Mouse (Mus musculus) forebrain, embryonic 16.5 days (tissue): Measurements from ENCODE around the gene Rps6ka1. TPM values are rescaled to one million over a fixed set of nuclear protein-coding genes. Genes with fewer than 3 reads are reported as not detected.
"Not testable (repeated sequence)": the region's sequence is repeated elsewhere in the genome, so short reads cannot be mapped to it uniquely, and the experiment has no call there.

Experiments used
- ATAC-seq: fragments of 200-750 bp; cut with Nextera tagmentation; 2 replicates; pipeline ENCODE4 v1.8.0; 2017; ENCODE audit warnings: mild to moderate bottlenecking, moderate library complexity
- H3K27ac ChIP-seq: fragments of 300-500 bp; sonication (generic); 2 replicates; pipeline ENCODE4 v1.5.1; 2014; ENCODE audit warnings: low read length, control low read depth
- H3K27me3 ChIP-seq: fragments of 300-500 bp; sonication (generic); replicated peaks from 2 replicates; pipeline ENCODE4 v1.6.1; 2014; ENCODE audit warnings: low read length; ENCODE audit not compliant: control insufficient read depth, insufficient read depth
- H3K36me3 ChIP-seq: fragments of 300-500 bp; sonication (generic); 2 replicates; pipeline ENCODE4 v1.6.1; 2014; ENCODE audit not compliant: control insufficient read depth, insufficient read depth
- H3K4me1 ChIP-seq: fragments of 300-500 bp; sonication (generic); replicated peaks from 2 replicates; pipeline ENCODE4 v1.6.1; 2014; ENCODE audit warnings: low read length; ENCODE audit not compliant: control insufficient read depth, insufficient read depth
- H3K4me2 ChIP-seq: fragments of 300-500 bp; sonication (generic); 2 replicates; pipeline ENCODE4 v1.6.1; 2014; ENCODE audit warnings: mild to moderate bottlenecking, low read length, control low read depth
- H3K4me3 ChIP-seq: fragments of 300-500 bp; sonication (generic); replicated peaks from 2 replicates; pipeline ENCODE4 v1.5.1; 2014; ENCODE audit warnings: mild to moderate bottlenecking, low read length, control low read depth
- H3K9ac ChIP-seq: fragments of 300-500 bp; sonication (generic); replicated peaks from 2 replicates; pipeline ENCODE4 v1.6.1; 2014; ENCODE audit warnings: low read depth, low read length, control low read depth
- H3K9me3 ChIP-seq: fragments of 300-500 bp; sonication (generic); 2 replicates; pipeline ENCODE4 v1.6.1; 2016; ENCODE audit warnings: low read length; ENCODE audit not compliant: control insufficient read depth
- WGBS: fragments of 180-500 bp; shearing (Covaris S2); extraction: QIAGEN DNeasy Blood & Tissue Kit; methylation state at CpG from one replicate; pipeline ENCODE4 v1.1.7; 2014; 5-methylcytosine and 5-hydroxymethylcytosine counted together
- polyA plus RNA-seq: library from polyadenylated mRNA; unstranded; fragments of >200 nt; fragmentation: Nextera tagmentation; extraction: Ambion mirVana; gene quantifications from 2 replicates; pipeline ENCODE4 v1.2.1, GENCODE M21; 2015

Rps6ka1 gene
- polyA plus RNA-seq, 1 experiment from 2014 or later, result 19.2 TPM

- Histone ChIP-seq H3K9me3 (no peaks in the 10 kb centered on the region), H3K4me2 (peak overlapping the region; percentile 82), H3K9ac (peak overlapping the region; percentile 74), H3K27me3 (no peaks in the 10 kb centered on the region), H3K4me3 (peak overlapping the region; percentile 74), H3K27ac (peak overlapping the region; percentile 92), H3K4me1 (peaks cover 8% of the 10 kb centered on the region), H3K36me3 (no peaks in the 10 kb centered on the region)
- under 1% methylated on average over 57 of the region's 57 CpGs for WGBS
- ATAC-seq, result peak; percentile 95
Observed at GRCm38 (mm10) chr4:133910236-133911211, 22.9 kb upstream of the Rps6ka1 start.

DNA sequence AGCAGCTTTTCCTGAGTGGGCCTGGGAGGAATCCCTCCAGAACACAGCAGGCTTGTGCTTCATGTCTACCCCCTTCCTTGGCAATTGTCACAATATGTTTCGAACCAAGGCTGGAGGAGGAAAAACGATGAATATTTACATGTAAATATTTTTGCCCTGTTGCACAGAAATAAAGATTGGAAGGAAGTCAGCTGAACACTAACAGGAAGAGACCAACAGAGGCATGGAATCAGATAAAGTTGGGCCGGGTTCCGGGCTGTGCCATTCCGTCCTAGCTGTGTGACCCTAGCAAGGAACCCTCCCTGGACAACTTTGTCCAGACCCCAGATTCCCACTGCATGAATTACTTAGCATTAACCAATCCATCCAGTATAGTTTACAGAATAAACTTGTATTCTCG is 20.5 kb upstream of the Rps6ka1 start:
- H3K27me3 ChIP-seq, result no peaks in the 10 kb centered on the region
- H3K4me2 ChIP-seq, result no peak overlapping the region
- peaks cover 8% of the 10 kb centered on the region for H3K4me1 ChIP-seq
- no peak overlapping the region for H3K27ac ChIP-seq
- H3K9me3 ChIP-seq, result no peaks in the 10 kb centered on the region
- WGBS, result 93% methylated on average over 6 of the region's 6 CpGs
- no peak for ATAC-seq
- H3K9ac ChIP-seq, result no peak overlapping the region
- no peak overlapping the region for H3K4me3 ChIP-seq
- H3K36me3 ChIP-seq, result no peaks in the 10 kb centered on the region

DNA sequence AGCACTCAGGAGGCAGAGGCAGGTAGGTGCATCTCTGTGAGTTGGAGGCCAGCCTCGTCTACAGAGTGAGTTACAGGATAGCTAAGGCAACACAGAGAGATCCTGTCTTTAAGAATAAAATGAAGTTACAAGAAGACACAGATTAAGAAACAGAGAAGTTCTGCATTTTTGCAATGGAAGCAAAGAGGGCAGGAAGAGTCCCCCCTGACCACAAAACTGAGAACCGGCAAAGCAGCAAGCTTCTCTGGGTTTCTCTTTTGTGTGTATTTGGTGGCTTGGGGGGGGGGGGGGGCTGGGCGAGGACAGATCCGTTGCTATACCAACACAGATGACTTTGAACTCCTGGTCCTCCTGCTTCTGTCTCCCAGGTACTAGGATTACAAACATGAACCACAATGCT is 19.5 kb upstream of the Rps6ka1 start:
- H3K9ac ChIP-seq, result no peak overlapping the region
- WGBS, result 56% methylated on average over 4 of the region's 4 CpGs
- peaks cover 8% of the 10 kb centered on the region for H3K4me1 ChIP-seq
- H3K27ac ChIP-seq, result no peak overlapping the region
- no peaks in the 10 kb centered on the region for H3K9me3 ChIP-seq
- H3K4me3 ChIP-seq, result no peak overlapping the region
- no peak for ATAC-seq
- no peaks in the 10 kb centered on the region for H3K27me3 ChIP-seq
- H3K36me3 ChIP-seq, result no peaks in the 10 kb centered on the region
- H3K4me2 ChIP-seq, result no peak overlapping the region

DNA sequence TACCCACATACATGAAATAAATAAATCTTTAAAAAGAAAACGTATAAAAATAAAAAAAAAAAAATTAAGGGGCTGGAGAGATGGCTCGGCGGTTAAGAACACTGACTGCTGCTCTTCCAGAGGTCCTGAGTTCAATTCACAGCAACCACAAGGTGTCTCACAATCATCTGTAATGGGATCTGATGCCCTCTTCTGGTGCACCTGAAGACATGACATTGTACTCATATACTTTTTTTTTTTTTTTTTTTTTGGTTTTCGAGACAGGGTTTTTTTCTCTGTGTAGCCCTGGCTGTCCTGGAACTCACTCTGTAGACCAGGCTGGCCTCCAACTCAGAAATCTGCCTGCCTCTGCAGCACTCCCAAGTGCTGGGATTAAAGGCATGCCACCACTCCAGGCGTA is 18.7 kb upstream of the Rps6ka1 start:
- not testable (repeated sequence) for H3K36me3 ChIP-seq, ATAC-seq, H3K4me1 ChIP-seq, H3K27ac ChIP-seq, H3K9me3 ChIP-seq, H3K9ac ChIP-seq, H3K4me3 ChIP-seq, H3K4me2 ChIP-seq, H3K27me3 ChIP-seq
- WGBS, result 83% methylated on average over 4 of the region's 5 CpGs

- H3K27ac ChIP-seq, result no peak overlapping the region
- H3K4me2 ChIP-seq, result no peak overlapping the region
- no peaks in the 10 kb centered on the region for H3K27me3 ChIP-seq
- 83% methylated on average over 7 of the region's 7 CpGs for WGBS
- H3K4me1 ChIP-seq, result peaks cover 4% of the 10 kb centered on the region; the same call in 1 of the 2 replicates
- H3K36me3 ChIP-seq, result no peaks in the 10 kb centered on the region
- no peaks in the 10 kb centered on the region for H3K9me3 ChIP-seq
- no peak overlapping the region for H3K4me3 ChIP-seq
- no peak for ATAC-seq
- H3K9ac ChIP-seq, result no peak overlapping the region
Observed at GRCm38 (mm10) chr4:133905167-133905566, 17.6 kb upstream of the Rps6ka1 start.

DNA sequence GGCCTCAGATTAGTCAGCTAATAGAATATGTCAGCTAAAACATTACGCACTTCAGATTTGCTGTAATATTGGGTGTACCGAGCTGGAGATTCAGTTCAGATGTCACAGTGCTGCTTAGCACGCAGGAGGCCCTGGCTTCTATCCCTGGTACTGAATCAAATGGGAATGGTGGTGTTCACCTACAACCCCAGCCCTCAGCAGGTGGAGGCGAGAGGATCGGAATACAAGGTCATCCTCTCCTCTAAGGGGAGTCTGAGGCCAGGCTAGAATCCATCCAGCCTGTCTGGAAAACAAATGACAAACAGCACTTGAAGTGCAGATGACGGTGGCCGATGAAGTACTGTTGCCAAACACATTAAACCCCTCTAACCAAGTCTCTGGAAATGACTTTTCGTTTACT is 16.7 kb upstream of the Rps6ka1 start:
- no peak for ATAC-seq
- Histone ChIP-seq H3K27me3 (no peaks in the 10 kb centered on the region), H3K4me1 (no peaks in the 10 kb centered on the region), H3K36me3 (no peaks in the 10 kb centered on the region), H3K9ac (no peak overlapping the region), H3K9me3 (no peaks in the 10 kb centered on the region), H3K4me3 (no peak overlapping the region), H3K4me2 (no peak overlapping the region), H3K27ac (no peak overlapping the region)
- WGBS, result 82% methylated on average over 8 of the region's 8 CpGs

DNA sequence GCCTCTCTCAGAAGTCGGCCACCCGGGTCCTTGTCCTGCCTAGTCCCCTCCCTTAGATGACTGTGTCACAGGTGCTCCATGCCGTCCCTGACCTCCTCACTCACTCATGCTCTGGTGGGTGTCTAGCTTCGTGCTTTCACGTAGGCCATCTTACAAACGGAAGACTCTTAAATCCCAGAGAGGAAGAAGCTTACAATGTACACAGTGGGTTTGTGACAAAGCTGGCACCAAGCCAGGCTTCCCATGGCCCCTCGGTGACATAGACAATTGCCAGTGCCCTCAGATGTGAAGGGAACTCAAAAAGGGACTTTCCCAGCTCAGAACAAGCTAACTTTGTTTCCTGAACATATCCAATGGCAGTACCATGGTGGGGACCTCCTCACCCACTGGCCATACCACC is 15.8 kb upstream of the Rps6ka1 start:
- ATAC-seq, result no peak
- Histone ChIP-seq H3K4me2 (no peak overlapping the region), H3K27me3 (no peaks in the 10 kb centered on the region), H3K27ac (no peak overlapping the region), H3K36me3 (no peaks in the 10 kb centered on the region), H3K9me3 (no peaks in the 10 kb centered on the region), H3K4me3 (no peak overlapping the region), H3K4me1 (peaks cover 1% of the 10 kb centered on the region; the same call in 1 of the 2 replicates), H3K9ac (no peak overlapping the region)
- 70% methylated on average over 7 of the region's 7 CpGs for WGBS

- no peak overlapping the region for H3K4me2 ChIP-seq
- no peaks in the 10 kb centered on the region for H3K27me3 ChIP-seq
- no peak overlapping the region for H3K9ac ChIP-seq
- H3K9me3 ChIP-seq, result no peaks in the 10 kb centered on the region
- no peak for ATAC-seq
- WGBS, result 90% methylated on average over 2 of the region's 2 CpGs
- H3K36me3 ChIP-seq, result no peaks in the 10 kb centered on the region
- H3K4me3 ChIP-seq, result no peak overlapping the region
- no peak overlapping the region for H3K27ac ChIP-seq
- peaks cover 5% of the 10 kb centered on the region; the same call in 1 of the 2 replicates for H3K4me1 ChIP-seq
Observed at GRCm38 (mm10) chr4:133902510-133902909, 14.9 kb upstream of the Rps6ka1 start.

GRCm38 (mm10) chr4:133900887-133901286 is 13.3 kb upstream of the Rps6ka1 start:
- H3K27me3 ChIP-seq, result no peaks in the 10 kb centered on the region
- H3K9me3 ChIP-seq, result no peaks in the 10 kb centered on the region
- no peak overlapping the region for H3K27ac ChIP-seq
- no peak overlapping the region for H3K4me2 ChIP-seq
- H3K9ac ChIP-seq, result no peak overlapping the region
- H3K4me3 ChIP-seq, result no peak overlapping the region
- 80% methylated on average over 6 of the region's 6 CpGs for WGBS
- H3K36me3 ChIP-seq, result no peaks in the 10 kb centered on the region
- H3K4me1 ChIP-seq, result peaks cover 5% of the 10 kb centered on the region; the same call in 1 of the 2 replicates
- no peak for ATAC-seq
